Mouse (Mus musculus) forebrain, embryonic 16.5 days (tissue): Measurements from ENCODE around the gene Poldip2. TPM values are rescaled to one million over a fixed set of nuclear protein-coding genes. Genes with fewer than 3 reads are reported as not detected.

Experiments
- ATAC-seq: fragments of 200-750 bp; cut with Nextera tagmentation; 2 replicates; pipeline ENCODE4 v1.8.0; 2017; ENCODE audit warnings: mild to moderate bottlenecking, moderate library complexity
- H3K27ac ChIP-seq: fragments of 300-500 bp; sonication (generic); 2 replicates; pipeline ENCODE4 v1.5.1; 2014; ENCODE audit warnings: low read length, control low read depth
- H3K27me3 ChIP-seq: fragments of 300-500 bp; sonication (generic); replicated peaks from 2 replicates; pipeline ENCODE4 v1.6.1; 2014; ENCODE audit warnings: low read length; ENCODE audit not compliant: control insufficient read depth, insufficient read depth
- H3K36me3 ChIP-seq: fragments of 300-500 bp; sonication (generic); 2 replicates; pipeline ENCODE4 v1.6.1; 2014; ENCODE audit not compliant: control insufficient read depth, insufficient read depth
- H3K4me1 ChIP-seq: fragments of 300-500 bp; sonication (generic); replicated peaks from 2 replicates; pipeline ENCODE4 v1.6.1; 2014; ENCODE audit warnings: low read length; ENCODE audit not compliant: control insufficient read depth, insufficient read depth
- H3K4me2 ChIP-seq: fragments of 300-500 bp; sonication (generic); 2 replicates; pipeline ENCODE4 v1.6.1; 2014; ENCODE audit warnings: mild to moderate bottlenecking, low read length, control low read depth
- H3K4me3 ChIP-seq: fragments of 300-500 bp; sonication (generic); replicated peaks from 2 replicates; pipeline ENCODE4 v1.5.1; 2014; ENCODE audit warnings: mild to moderate bottlenecking, low read length, control low read depth
- H3K9ac ChIP-seq: fragments of 300-500 bp; sonication (generic); replicated peaks from 2 replicates; pipeline ENCODE4 v1.6.1; 2014; ENCODE audit warnings: low read depth, low read length, control low read depth
- H3K9me3 ChIP-seq: fragments of 300-500 bp; sonication (generic); 2 replicates; pipeline ENCODE4 v1.6.1; 2016; ENCODE audit warnings: low read length; ENCODE audit not compliant: control insufficient read depth
- WGBS: fragments of 180-500 bp; shearing (Covaris S2); extraction: QIAGEN DNeasy Blood & Tissue Kit; methylation state at CpG from one replicate; pipeline ENCODE4 v1.1.7; 2014; 5-methylcytosine and 5-hydroxymethylcytosine counted together
- polyA plus RNA-seq: library from polyadenylated mRNA; unstranded; fragments of >200 nt; fragmentation: Nextera tagmentation; extraction: Ambion mirVana; gene quantifications from 2 replicates; pipeline ENCODE4 v1.2.1, GENCODE M21; 2015

Gene Poldip2
- polyA plus RNA-seq: 209 and 214 TPM in 2 replicates

DNA sequence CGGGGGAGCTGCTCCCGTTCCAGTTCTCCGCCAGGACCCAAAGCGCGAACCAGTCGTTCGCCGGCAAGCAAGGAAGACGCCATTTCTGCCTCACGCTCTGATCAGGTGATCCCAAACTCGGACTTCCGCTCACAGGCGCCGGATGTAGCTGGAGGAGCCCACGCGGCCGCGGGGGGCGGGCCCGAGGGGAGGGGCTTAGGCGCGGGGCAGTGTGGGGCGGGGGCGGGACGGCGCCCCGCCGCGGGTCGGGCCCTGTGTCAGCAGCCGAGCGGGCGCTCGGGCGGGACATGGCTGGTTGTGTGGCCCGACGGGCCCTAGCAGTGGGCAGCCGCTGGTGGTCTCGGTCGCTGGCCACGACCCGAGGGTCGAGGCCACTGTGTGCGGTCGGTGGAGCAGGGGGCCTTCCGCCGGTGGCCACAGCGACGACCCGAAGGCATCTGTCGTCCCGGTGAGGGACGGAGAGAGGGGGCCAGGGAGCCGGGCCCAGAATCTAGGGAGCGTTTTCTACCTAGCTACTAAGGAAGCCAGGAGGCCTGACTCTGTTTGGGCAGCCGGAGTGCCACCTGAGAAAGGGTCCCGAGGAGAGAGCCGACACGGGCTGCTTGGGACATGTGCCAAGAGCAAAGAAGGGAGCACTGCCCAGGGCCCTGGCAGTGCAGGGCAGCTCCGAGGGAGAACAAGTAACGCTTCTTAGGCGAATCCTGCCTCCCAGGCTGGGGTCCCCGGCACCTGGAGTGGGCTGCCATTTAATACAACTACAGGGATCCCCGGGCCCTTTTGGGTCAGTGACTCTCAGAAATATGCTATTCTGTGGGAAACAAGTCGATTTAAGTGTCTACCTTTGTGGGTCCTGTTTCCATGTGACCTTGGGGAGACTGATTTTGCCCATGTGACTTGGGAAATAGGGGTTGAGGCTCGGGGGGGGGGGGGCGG lies at the start of gene Poldip2, which contains the start of gene Tmem199:
TSS of gene Poldip2 (plus strand) at position 169 of the 933 bp plus-strand sequence.
TSS of gene Tmem199 (minus strand) at position 148 of the 933 bp plus-strand sequence.
- Histone ChIP-seq H3K9ac (peak within 1 kb of the TSS; percentile 85), H3K4me1 (peaks cover 17% of the 10 kb centered on the region), H3K9me3 (no peaks in the 10 kb centered on the region), H3K27me3 (no peaks in the 10 kb centered on the region), H3K36me3 (peaks cover 24% of the 10 kb centered on the region), H3K4me2 (peak within 1 kb of the TSS; percentile 90), H3K4me3 (peak within 1 kb of the TSS; percentile 74), H3K27ac (peak within 1 kb of the TSS; percentile 62)
- ATAC-seq: peak; percentile 98
- under 1% methylated on average over 62 of the region's 67 CpGs for WGBS

DNA sequence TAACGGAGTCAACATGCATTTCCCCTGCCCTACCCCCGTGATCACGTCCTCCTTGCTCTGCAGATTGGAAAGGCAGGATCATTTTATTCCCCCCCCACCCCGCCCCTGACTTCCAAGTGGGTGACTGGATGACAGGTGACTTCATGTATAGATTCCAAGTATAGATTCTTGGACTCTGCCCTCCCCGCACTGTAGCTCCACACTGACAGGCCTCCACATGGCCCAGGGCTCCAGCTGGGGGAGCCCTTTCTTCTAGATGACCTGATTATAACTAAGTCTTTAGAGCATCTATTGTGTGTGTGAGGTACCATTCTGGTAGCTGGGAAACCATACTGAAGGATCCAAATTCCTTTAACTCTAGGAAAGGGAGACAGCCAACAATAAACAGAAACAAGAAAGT lies 49.3 kb upstream of the Poldip2 start:
- no peak overlapping the region for H3K4me3 ChIP-seq
- no peak overlapping the region for H3K9ac ChIP-seq
- 80% methylated on average over 5 of the region's 5 CpGs for WGBS
- ATAC-seq: no peak
- no peak overlapping the region for H3K27ac ChIP-seq
- H3K27me3 ChIP-seq: no peaks in the 10 kb centered on the region
- no peaks in the 10 kb centered on the region for H3K36me3 ChIP-seq
- H3K4me2 ChIP-seq: no peak overlapping the region
- H3K9me3 ChIP-seq: no peaks in the 10 kb centered on the region
- H3K4me1 ChIP-seq: peaks cover 13% of the 10 kb centered on the region

DNA sequence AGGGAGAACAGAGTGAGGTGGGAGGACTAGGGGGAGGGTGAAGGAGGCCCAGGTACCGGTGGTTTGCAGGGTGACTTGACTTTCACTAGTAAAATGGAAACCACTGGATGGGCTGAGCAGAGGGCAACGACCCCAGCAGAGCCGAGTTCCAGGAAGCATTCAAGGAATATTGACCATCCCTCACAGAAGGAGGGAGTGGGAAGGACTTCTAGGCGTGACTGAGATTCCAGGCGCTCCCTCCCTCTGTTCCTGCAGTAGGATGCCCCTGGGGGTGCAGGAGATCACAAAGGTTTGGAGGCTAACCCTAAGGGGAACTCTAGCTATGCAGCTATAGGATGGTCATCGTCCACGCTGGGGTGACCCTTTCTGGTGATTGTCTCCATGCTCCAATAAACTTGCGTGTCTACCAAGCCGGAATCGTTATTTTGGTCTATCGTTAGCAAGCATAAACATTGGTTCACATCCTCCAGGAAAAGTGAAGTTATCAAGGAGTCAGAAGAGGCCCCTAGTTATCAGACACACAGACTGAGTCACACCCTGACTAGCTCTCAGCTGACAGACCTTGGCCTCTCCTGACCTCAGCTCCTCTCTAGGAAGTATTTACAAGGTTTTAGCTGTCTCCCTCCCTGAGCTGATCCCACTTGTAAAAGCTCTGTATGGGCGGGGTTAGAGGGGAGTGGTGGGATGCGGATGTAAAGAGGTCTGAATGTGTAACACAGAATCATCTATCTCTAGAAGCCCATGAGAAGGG lies 48.5 kb upstream of the Poldip2 start:
- no peak overlapping the region for H3K4me2 ChIP-seq
- H3K27ac ChIP-seq: no peak overlapping the region
- H3K9me3 ChIP-seq: no peaks in the 10 kb centered on the region
- H3K4me3 ChIP-seq: no peak overlapping the region
- ATAC-seq: no peak
- H3K9ac ChIP-seq: no peak overlapping the region
- no peaks in the 10 kb centered on the region for H3K27me3 ChIP-seq
- 71% methylated on average over 13 of the region's 13 CpGs for WGBS
- no peaks in the 10 kb centered on the region for H3K36me3 ChIP-seq
- peaks cover 13% of the 10 kb centered on the region for H3K4me1 ChIP-seq

DNA sequence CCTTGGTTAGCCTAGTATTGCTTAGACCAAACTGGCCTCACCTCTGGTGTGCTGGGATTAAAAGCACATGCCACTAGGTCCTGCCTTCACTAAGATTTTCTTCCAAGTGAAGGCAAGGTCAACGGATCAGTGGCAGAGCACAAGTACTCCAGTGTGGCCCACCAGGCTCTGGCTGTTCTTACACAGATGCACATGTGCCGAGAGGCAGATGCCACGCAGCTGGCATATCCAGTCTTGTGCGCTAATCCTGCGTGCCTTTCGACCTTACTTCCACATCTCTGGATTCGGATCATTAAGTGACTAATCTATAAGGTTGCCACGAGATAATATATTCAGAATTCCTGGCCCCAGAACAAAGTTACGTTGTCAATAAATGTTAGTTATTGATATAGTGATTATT lies 46.9 kb upstream of the Poldip2 start:
- ATAC-seq: no peak
- no peaks in the 10 kb centered on the region for H3K9me3 ChIP-seq
- H3K27me3 ChIP-seq: no peaks in the 10 kb centered on the region
- peaks cover 13% of the 10 kb centered on the region for H3K4me1 ChIP-seq
- no peak overlapping the region for H3K27ac ChIP-seq
- H3K4me3 ChIP-seq: peak overlapping the region; percentile 67
- WGBS: 25% methylated on average over 9 of the region's 9 CpGs
- H3K4me2 ChIP-seq: peak overlapping the region; percentile 76
- H3K36me3 ChIP-seq: no peaks in the 10 kb centered on the region
- peak overlapping the region; percentile 77; the same call in 1 of the 2 replicates for H3K9ac ChIP-seq

DNA sequence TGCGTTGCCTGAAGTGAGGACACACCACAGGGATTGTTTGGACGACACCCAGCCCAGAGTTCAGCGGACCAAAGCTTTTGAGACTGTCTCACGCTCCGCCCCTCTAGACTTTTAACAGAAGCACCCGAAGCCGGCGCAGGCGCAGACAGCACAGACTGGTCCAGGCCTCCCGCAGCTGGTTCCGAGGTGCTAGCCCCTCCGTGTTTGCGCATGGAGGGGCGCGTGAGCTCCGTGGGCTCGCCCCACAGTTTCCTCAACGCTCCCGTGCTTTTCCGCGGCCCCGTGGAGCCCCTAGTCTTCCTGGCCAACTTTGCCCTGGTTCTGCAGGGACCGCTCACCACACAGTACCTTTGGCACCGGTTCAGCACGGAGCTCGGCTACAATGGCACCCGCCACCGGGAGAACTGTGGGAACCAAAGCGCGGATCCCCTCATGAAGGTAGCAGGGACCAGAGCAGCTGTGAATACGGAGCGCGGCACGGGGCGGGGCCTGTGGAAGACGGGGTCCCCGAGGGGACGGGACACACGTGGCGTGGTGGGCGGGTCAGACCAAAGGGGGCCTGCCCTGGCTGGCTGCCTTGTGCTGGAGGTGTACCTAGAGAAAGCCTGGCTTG lies 46.3 kb upstream of the Poldip2 start, which contains the start of gene Slc46a1:
TSS of gene Slc46a1 (plus strand) at position 130 of the 613 bp plus-strand sequence.
- peak; percentile 93 for ATAC-seq
- under 1% methylated on average over 41 of the region's 41 CpGs for WGBS
- Histone ChIP-seq H3K4me3 (peak within 1 kb of the TSS; percentile 67), H3K4me2 (peak within 1 kb of the TSS; percentile 76), H3K36me3 (no peaks in the 10 kb centered on the region), H3K27ac (peak within 1 kb of the TSS; percentile 76), H3K9me3 (no peaks in the 10 kb centered on the region), H3K27me3 (no peaks in the 10 kb centered on the region), H3K4me1 (peaks cover 13% of the 10 kb centered on the region), H3K9ac (peak within 1 kb of the TSS; percentile 77)

DNA sequence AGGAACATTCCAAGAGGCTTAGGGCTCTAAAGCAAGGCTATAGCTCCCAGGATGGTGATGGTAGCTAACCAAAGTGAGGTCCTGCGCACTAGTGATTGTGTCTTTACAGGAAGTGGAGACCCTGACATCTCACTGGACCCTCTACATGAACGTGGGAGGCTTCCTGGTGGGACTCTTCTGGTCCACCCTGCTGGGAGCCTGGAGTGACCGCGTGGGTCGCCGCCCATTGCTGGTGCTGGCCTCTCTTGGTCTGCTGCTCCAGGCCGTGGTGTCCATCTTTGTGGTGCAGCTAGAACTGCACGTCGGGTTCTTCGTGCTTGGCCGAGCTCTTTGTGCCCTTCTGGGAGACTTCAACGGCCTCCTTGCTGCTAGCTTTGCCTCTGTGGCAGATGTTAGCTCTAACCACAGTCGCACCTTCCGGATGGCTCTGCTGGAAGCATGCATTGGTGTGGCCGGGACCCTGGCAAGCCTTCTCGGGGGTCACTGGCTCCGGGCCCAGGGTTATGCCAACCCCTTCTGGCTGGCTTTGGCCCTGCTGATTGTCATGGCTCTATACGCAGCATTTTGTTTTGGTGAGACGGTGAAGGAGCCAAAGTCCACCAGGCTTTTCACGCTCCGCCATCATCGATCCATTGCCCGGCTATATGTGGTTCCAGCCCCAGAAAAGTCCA lies 45.6 kb upstream of the Poldip2 start:
- 43% methylated on average over 23 of the region's 23 CpGs for WGBS

DNA sequence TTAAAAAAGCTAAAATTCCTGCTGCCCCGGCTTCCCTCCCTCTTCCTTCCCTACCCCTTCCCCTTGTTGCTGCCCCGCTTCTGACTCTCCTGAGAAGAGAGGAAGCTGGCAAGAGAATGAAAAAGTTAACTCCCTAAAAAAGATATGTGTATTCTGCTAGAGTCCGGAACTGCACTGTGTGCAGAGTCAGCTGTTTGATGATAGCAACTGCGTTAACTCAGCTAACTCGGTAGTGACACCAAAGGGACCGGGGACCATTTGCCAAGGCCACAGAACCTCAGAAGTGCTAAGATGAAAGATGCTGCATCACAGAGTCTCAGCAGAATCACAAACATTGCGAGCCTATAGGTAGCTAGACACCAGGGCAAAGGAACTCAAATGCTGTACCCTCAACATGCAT lies 44.5 kb upstream of the Poldip2 start:
- no peak for ATAC-seq
- 96% methylated on average over 7 of the region's 7 CpGs for WGBS
- Histone ChIP-seq H3K9ac (no peak overlapping the region), H3K27me3 (no peaks in the 10 kb centered on the region), H3K4me3 (no peak overlapping the region), H3K36me3 (0 out of 2 replicates have a peak, but pooled peaks cover 2% of the 10 kb centered on the region), H3K4me1 (peaks cover 13% of the 10 kb centered on the region), H3K27ac (no peak overlapping the region), H3K9me3 (no peaks in the 10 kb centered on the region), H3K4me2 (no peak overlapping the region)

More for the DNA sequence above, 45.6 kb upstream of the Poldip2 start:
- Histone ChIP-seq H3K27ac (no peak overlapping the region), H3K27me3 (no peaks in the 10 kb centered on the region), H3K4me1 (peaks cover 13% of the 10 kb centered on the region), H3K9ac (peak overlapping the region; percentile 77), H3K4me3 (peak overlapping the region; percentile 67), H3K4me2 (peak overlapping the region; percentile 76), H3K9me3 (no peaks in the 10 kb centered on the region), H3K36me3 (no peaks in the 10 kb centered on the region)
- peak; percentile 6; the same call in 1 of the 2 replicates for ATAC-seq

DNA sequence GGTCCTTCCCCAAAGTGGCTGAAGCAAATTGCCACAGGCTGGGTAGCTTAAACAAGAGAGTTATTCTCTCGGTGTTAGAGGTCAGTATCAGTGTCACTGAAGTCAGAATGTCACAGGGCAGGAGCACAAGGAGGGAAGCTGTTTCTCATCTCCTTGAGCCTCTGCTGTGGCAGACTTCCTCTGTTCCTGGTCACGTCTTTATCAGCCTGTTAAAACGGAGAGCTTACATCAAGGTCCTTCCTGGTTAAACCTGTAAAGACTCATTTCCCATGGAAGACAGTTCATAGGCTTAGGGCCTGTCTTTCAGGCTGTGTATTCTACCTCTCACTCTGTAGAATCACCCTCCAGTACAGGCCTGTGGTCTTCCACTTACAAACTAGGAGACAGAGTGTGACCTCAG lies 44.1 kb upstream of the Poldip2 start:
- H3K4me3 ChIP-seq: no peak overlapping the region
- H3K27me3 ChIP-seq: no peaks in the 10 kb centered on the region
- peaks cover 13% of the 10 kb centered on the region for H3K4me1 ChIP-seq
- H3K36me3 ChIP-seq: peaks cover 2% of the 10 kb centered on the region; the same call in 1 of the 2 replicates
- no peak for ATAC-seq
- WGBS: 85% methylated on average over 3 of the region's 3 CpGs
- H3K4me2 ChIP-seq: no peak overlapping the region
- no peaks in the 10 kb centered on the region for H3K9me3 ChIP-seq
- H3K9ac ChIP-seq: no peak overlapping the region
- H3K27ac ChIP-seq: no peak overlapping the region
